Mouse (Mus musculus): Measurements from ENCODE around the gene Selenok. TPM values are rescaled to one million over a fixed set of nuclear protein-coding genes. Genes with fewer than 3 reads are reported as not detected.

Selenok gene
- 231 and 242 TPM in 2 replicates for polyA plus RNA-seq (2014; fragmentation: Nextera tagmentation; extraction: Ambion mirVana)

DNA sequence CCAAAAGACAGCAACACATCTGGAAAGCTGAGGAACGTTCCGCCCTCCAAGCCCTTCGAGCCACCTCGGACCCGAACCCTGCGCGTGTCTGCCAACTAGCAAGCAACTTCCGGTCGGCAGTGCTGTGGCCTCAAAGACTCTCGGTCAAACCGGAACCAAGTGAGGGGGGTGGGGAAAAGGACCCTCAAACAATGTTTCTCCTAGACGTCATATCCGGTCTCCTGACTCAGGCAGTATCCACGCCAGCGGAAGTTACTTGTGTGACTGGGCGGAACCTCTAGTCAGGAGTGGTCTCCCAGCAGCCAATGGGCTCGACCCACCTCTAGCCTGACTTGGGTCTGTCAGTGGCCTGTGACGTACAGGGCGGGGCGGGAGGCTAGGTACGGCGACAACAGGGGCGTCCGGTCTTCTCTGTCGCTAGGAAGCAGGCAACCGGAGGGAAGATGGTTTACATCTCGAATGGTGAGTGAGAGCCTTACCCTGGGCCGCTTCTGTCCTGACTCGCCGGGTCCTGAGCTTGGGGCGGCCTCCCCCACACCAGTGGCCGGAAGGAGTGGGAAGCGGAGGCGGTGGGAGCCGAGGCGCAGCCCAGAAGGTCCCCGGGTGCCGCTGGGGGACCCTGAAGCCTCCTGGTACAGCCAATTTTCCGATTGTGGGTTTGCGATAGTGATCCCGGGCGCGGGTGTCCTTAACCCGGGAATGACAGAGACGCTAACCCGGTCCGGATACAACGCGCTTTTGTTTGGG, at the start of gene Selenok:
Selenok (plus strand) TSS at position 234 of the 747 bp plus-strand sequence.
- Histone ChIP-seq H3K9ac (replicated peaks; ENCODE audit: low read length) (peak within 1 kb of the TSS; percentile 83), H3K27me3 (ENCODE audit: control insufficient read depth, insufficient read depth, low read length) (no peaks in the 10 kb centered on the region), H3K9me3 (replicated peaks; ENCODE audit: control insufficient read depth, low read length) (no peaks in the 10 kb centered on the region), H3K27ac (replicated peaks; ENCODE audit: low read depth, low read length) (peak within 1 kb of the TSS; percentile 66), H3K4me1 (ENCODE audit: control insufficient read depth, insufficient read depth, low read length) (peaks cover 2% of the 10 kb centered on the region; the same call in 1 of the 2 replicates), H3K4me2 (ENCODE audit: low read depth, low read length) (peak within 1 kb of the TSS; percentile 56), H3K36me3 (replicated peaks; ENCODE audit: control insufficient read depth, insufficient read depth, low read depth, low read length) (no peaks in the 10 kb centered on the region), H3K4me3 (ENCODE audit: low read depth, low read length) (peak within 1 kb of the TSS; percentile 90)
- ATAC-seq (replicated peaks; ENCODE audit: insufficient number of reproducible peaks, low FRiP score, low TSS enrichment, low read depth) (peak; percentile 100), DNase-seq (ENCODE audit: low spot score) (peak; percentile 100)
- under 1% methylated on average over 49 of the region's 49 CpGs for WGBS

DNA sequence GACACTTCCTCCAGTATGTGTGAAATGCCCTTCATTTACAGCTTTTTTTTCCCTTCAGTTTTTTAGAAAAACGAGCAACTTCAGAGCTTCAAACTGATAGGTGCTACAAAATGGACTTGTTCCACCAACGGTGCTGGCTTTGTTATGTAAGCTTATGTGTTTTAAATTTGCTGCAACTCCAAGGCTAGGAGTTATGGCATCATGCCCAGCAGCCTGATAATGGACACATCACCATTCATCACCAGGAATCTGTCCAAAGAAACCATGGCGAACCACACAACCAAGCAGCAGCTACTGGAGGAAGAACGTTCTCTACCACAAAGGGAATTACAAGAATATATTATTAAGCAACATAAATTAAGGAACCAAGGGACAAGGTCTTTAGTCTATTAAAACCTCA, 39.1 kb upstream of the Selenok start:
- Histone ChIP-seq H3K27ac (replicated peaks; ENCODE audit: low read depth, low read length) (no peak overlapping the region), H3K9me3 (replicated peaks; ENCODE audit: control insufficient read depth, low read length) (no peaks in the 10 kb centered on the region), H3K27me3 (ENCODE audit: control insufficient read depth, insufficient read depth, low read length) (no peaks in the 10 kb centered on the region), H3K4me3 (ENCODE audit: low read depth, low read length) (no peak overlapping the region), H3K9ac (replicated peaks; ENCODE audit: low read length) (no peak overlapping the region), H3K4me1 (ENCODE audit: control insufficient read depth, insufficient read depth, low read length) (no peaks in the 10 kb centered on the region), H3K36me3 (replicated peaks; ENCODE audit: control insufficient read depth, insufficient read depth, low read depth, low read length) (no peaks in the 10 kb centered on the region), H3K4me2 (ENCODE audit: low read depth, low read length) (no peak overlapping the region)
- 85% methylated on average over 4 of the region's 4 CpGs for WGBS
- DNase-seq (ENCODE audit: low spot score) (no peak), ATAC-seq (replicated peaks; ENCODE audit: insufficient number of reproducible peaks, low FRiP score, low TSS enrichment, low read depth) (no peak)

DNA sequence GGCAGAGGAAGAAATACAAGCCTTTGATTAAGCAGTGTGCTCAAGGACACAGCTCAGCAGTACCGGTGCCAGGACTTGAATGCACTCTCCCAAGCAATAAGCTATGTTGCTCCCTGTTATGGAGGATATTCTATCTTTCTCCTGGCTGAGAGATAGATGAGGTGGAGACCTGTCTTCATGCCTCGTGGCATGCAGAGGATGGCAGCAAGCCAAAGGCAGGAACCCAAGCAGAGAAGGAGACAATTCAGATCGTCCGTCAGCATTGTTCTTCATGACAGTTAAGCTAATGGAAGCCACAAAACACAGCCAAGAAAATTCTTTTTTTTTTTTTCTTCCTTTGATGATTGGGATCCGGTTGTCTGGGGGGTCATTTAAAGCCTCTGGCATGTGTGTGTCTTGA, 32.6 kb upstream of the Selenok start:
- H3K4me2 ChIP-seq (ENCODE audit: low read depth, low read length) = no peak overlapping the region
- no peak overlapping the region for H3K4me3 ChIP-seq (ENCODE audit: low read depth, low read length)
- no peaks in the 10 kb centered on the region for H3K27me3 ChIP-seq (ENCODE audit: control insufficient read depth, insufficient read depth, low read length)
- H3K4me1 ChIP-seq (ENCODE audit: control insufficient read depth, insufficient read depth, low read length) = no peaks in the 10 kb centered on the region
- no peaks in the 10 kb centered on the region for H3K36me3 ChIP-seq (replicated peaks; ENCODE audit: control insufficient read depth, insufficient read depth, low read depth, low read length)
- H3K9me3 ChIP-seq (replicated peaks; ENCODE audit: control insufficient read depth, low read length) = no peaks in the 10 kb centered on the region
- no peak overlapping the region for H3K27ac ChIP-seq (replicated peaks; ENCODE audit: low read depth, low read length)
- ATAC-seq (replicated peaks; ENCODE audit: insufficient number of reproducible peaks, low FRiP score, low TSS enrichment, low read depth) = no peak
- 78% methylated on average over 5 of the region's 5 CpGs for WGBS
- no peak overlapping the region for H3K9ac ChIP-seq (replicated peaks; ENCODE audit: low read length)
- DNase-seq (ENCODE audit: low spot score) = no peak

DNA sequence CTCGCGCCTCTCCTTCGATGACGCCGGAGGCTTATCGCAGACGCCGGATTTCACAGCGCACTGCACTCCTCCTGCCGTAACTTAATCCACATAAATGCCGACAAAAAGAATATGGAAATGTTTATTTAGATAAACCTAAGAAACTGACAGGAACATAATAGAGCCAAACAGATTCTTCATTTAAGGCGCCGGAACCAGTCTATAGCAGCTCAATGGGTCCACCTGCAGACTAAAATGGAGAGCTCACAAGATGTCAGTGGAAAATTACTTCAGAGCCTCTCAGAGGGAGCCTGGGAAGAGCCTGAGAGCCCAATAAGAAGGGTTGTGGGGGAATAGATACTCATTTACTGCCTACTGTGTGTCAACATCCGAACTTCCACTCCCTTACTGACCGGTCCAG, 30.6 kb upstream of the Selenok start:
- no peaks in the 10 kb centered on the region for H3K36me3 ChIP-seq (replicated peaks; ENCODE audit: control insufficient read depth, insufficient read depth, low read depth, low read length)
- no peaks in the 10 kb centered on the region for H3K9me3 ChIP-seq (replicated peaks; ENCODE audit: control insufficient read depth, low read length)
- WGBS = 90% methylated on average over 15 of the region's 15 CpGs
- no peak for ATAC-seq (replicated peaks; ENCODE audit: insufficient number of reproducible peaks, low FRiP score, low TSS enrichment, low read depth)
- H3K4me3 ChIP-seq (ENCODE audit: low read depth, low read length) = no peak overlapping the region
- no peaks in the 10 kb centered on the region for H3K4me1 ChIP-seq (ENCODE audit: control insufficient read depth, insufficient read depth, low read length)
- no peak overlapping the region for H3K4me2 ChIP-seq (ENCODE audit: low read depth, low read length)
- no peaks in the 10 kb centered on the region for H3K27me3 ChIP-seq (ENCODE audit: control insufficient read depth, insufficient read depth, low read length)
- H3K27ac ChIP-seq (replicated peaks; ENCODE audit: low read depth, low read length) = no peak overlapping the region
- DNase-seq (ENCODE audit: low spot score) = peak; percentile 3
- no peak overlapping the region for H3K9ac ChIP-seq (replicated peaks; ENCODE audit: low read length)

DNA sequence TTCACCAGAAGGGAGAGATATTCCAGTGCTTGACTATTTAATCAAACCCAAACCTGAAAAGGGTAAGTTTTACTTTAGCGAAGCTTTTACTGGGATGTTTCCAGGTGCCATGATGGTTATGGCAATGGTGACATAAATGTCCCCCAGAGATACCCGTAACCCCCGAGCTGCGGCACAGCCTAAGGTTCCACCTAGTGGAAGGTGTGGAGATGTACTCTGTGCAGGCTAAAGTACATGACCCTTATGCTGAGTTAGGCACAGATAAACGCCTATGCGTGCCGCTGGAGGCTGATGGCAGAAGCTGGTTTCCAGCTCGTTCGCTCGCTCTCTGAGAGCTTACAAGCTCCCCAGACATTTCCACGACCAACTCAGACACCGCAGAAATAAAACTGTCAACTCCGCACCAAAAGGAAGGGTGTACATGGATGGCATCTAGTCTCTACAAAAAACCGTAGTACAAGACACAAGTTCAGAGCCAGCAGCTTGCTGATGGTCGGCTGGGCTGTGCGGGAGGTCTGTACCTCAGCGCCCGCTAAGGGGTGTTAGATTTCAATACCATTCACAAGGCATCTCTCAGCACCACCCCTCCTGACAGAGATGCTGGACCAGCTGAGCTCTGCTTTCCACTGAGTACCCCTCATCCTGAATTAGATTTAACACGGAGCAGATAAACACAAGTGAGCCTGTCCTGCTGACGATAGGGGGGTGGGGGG, 28.4 kb upstream of the Selenok start:
- Histone ChIP-seq H3K27ac (replicated peaks; ENCODE audit: low read depth, low read length) (no peak overlapping the region), H3K9me3 (replicated peaks; ENCODE audit: control insufficient read depth, low read length) (no peaks in the 10 kb centered on the region), H3K4me3 (ENCODE audit: low read depth, low read length) (no peak overlapping the region), H3K4me2 (ENCODE audit: low read depth, low read length) (no peak overlapping the region), H3K27me3 (ENCODE audit: control insufficient read depth, insufficient read depth, low read length) (no peaks in the 10 kb centered on the region), H3K9ac (replicated peaks; ENCODE audit: low read length) (no peak overlapping the region), H3K4me1 (ENCODE audit: control insufficient read depth, insufficient read depth, low read length) (no peaks in the 10 kb centered on the region), H3K36me3 (replicated peaks; ENCODE audit: control insufficient read depth, insufficient read depth, low read depth, low read length) (no peaks in the 10 kb centered on the region)
- 48% methylated on average over 20 of the region's 20 CpGs for WGBS
- peak; percentile 49 for DNase-seq (ENCODE audit: low spot score)
- peak; percentile 48; the same call in 1 of the 2 replicates for ATAC-seq (replicated peaks; ENCODE audit: insufficient number of reproducible peaks, low FRiP score, low TSS enrichment, low read depth)

DNA sequence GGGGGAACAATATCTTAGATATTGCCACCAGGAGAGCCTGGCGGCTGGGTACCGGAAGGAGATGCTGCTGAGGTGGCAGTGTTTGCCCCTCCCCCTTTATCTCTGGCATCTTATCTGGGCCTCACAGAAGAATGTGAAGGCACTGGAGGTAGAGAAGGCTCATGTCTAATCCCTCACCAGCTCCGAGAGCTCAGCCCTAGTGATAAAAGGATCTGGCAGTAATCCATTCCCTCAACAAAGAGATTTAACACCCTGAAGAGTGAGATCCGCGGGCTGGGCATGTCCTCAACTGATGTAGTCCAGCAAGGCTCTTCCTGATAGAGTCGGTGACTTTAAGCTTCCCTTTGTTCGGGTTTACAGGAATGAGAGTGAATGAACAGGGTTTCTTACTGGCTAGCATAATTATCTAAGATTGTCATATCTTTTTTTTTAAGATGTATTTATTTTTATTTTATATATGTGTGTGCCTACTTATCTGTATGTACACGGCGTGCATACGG, 27.7 kb upstream of the Selenok start:
- 35% methylated on average over 10 of the region's 10 CpGs for WGBS
- no peaks in the 10 kb centered on the region for H3K36me3 ChIP-seq (replicated peaks; ENCODE audit: control insufficient read depth, insufficient read depth, low read depth, low read length)
- no peak overlapping the region for H3K9ac ChIP-seq (replicated peaks; ENCODE audit: low read length)
- DNase-seq (ENCODE audit: low spot score) = peak; percentile 28
- no peaks in the 10 kb centered on the region for H3K27me3 ChIP-seq (ENCODE audit: control insufficient read depth, insufficient read depth, low read length)
- H3K4me2 ChIP-seq (ENCODE audit: low read depth, low read length) = no peak overlapping the region
- ATAC-seq (replicated peaks; ENCODE audit: insufficient number of reproducible peaks, low FRiP score, low TSS enrichment, low read depth) = no peak; the same call in 1 of the 2 replicates
- H3K4me1 ChIP-seq (ENCODE audit: control insufficient read depth, insufficient read depth, low read length) = no peaks in the 10 kb centered on the region
- no peak overlapping the region for H3K4me3 ChIP-seq (ENCODE audit: low read depth, low read length)
- no peaks in the 10 kb centered on the region for H3K9me3 ChIP-seq (replicated peaks; ENCODE audit: control insufficient read depth, low read length)
- no peak overlapping the region for H3K27ac ChIP-seq (replicated peaks; ENCODE audit: low read depth, low read length)

DNA sequence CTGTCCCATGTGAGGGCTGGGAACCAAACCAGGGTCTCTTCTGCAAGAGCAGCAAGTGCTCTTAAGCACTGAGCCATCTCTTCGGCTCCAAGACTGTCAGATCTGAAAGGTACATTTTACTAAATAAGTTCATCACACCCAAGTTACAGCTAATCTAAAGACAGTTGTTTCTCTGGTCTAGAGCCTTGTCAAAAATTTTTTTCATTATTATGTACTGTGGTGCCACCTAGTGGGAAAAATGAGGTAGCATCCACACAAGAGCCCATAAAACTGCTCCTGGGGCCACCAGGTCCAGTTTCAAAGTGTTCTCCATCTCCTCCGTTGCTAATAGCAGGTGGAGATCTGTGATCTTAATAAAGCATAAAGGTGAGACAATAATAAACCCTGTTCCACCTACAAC, 27.2 kb upstream of the Selenok start:
- DNase-seq (ENCODE audit: low spot score) = peak; percentile 79
- no peak for ATAC-seq (replicated peaks; ENCODE audit: insufficient number of reproducible peaks, low FRiP score, low TSS enrichment, low read depth)
- Histone ChIP-seq H3K4me3 (ENCODE audit: low read depth, low read length) (no peak overlapping the region), H3K27me3 (ENCODE audit: control insufficient read depth, insufficient read depth, low read length) (no peaks in the 10 kb centered on the region), H3K27ac (replicated peaks; ENCODE audit: low read depth, low read length) (no peak overlapping the region), H3K4me1 (ENCODE audit: control insufficient read depth, insufficient read depth, low read length) (no peaks in the 10 kb centered on the region), H3K9me3 (replicated peaks; ENCODE audit: control insufficient read depth, low read length) (no peaks in the 10 kb centered on the region), H3K36me3 (replicated peaks; ENCODE audit: control insufficient read depth, insufficient read depth, low read depth, low read length) (no peaks in the 10 kb centered on the region), H3K9ac (replicated peaks; ENCODE audit: low read length) (no peak overlapping the region), H3K4me2 (ENCODE audit: low read depth, low read length) (no peak overlapping the region)
- WGBS = 21% methylated on average over 2 of the region's 2 CpGs

DNA sequence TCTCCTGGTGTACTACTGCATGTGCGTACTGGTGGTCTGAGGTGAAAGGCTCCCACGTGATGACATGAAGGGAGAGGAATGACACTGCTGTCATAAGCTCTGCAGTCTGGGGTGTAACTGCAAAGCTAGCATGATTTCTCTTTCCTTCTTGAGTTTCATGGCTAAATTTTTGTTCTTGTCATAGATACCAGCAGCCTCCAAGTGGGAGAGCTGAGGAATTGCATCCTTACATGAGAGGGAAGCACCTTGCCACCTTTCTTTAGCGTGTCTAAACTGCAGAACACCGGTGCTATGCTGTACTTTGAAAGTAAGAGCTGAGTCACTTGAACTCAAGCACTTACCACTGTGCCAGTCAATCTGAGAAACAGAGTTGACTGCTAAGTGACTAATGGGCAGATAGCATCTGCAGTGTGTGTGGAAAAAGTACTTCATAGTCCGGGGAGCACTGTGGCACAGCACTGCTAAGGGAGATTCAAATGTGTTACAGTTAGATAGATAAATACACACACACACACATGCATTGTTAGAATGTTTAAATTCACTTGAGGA, 21.3 kb upstream of the Selenok start:
- Histone ChIP-seq H3K27ac (replicated peaks; ENCODE audit: low read depth, low read length) (no peak overlapping the region), H3K4me3 (ENCODE audit: low read depth, low read length) (no peak overlapping the region), H3K9me3 (replicated peaks; ENCODE audit: control insufficient read depth, low read length) (no peaks in the 10 kb centered on the region), H3K4me1 (ENCODE audit: control insufficient read depth, insufficient read depth, low read length) (no peaks in the 10 kb centered on the region), H3K36me3 (replicated peaks; ENCODE audit: control insufficient read depth, insufficient read depth, low read depth, low read length) (no peaks in the 10 kb centered on the region), H3K27me3 (ENCODE audit: control insufficient read depth, insufficient read depth, low read length) (no peaks in the 10 kb centered on the region), H3K4me2 (ENCODE audit: low read depth, low read length) (no peak overlapping the region), H3K9ac (replicated peaks; ENCODE audit: low read length) (no peak overlapping the region)
- ATAC-seq (replicated peaks; ENCODE audit: insufficient number of reproducible peaks, low FRiP score, low TSS enrichment, low read depth) = no peak
- WGBS = 77% methylated on average over 5 of the region's 5 CpGs
- DNase-seq (ENCODE audit: low spot score) = no peak

Data from embryonic facial prominence, embryonic 11.5 days (tissue).